Mouse (Mus musculus): ENCODE data around the gene Aldh9a1.
"Not testable (repeated sequence)": the region's sequence is repeated elsewhere in the genome, so short reads cannot be mapped to it uniquely, and the experiment has no call there.

Gene Aldh9a1

DNA sequence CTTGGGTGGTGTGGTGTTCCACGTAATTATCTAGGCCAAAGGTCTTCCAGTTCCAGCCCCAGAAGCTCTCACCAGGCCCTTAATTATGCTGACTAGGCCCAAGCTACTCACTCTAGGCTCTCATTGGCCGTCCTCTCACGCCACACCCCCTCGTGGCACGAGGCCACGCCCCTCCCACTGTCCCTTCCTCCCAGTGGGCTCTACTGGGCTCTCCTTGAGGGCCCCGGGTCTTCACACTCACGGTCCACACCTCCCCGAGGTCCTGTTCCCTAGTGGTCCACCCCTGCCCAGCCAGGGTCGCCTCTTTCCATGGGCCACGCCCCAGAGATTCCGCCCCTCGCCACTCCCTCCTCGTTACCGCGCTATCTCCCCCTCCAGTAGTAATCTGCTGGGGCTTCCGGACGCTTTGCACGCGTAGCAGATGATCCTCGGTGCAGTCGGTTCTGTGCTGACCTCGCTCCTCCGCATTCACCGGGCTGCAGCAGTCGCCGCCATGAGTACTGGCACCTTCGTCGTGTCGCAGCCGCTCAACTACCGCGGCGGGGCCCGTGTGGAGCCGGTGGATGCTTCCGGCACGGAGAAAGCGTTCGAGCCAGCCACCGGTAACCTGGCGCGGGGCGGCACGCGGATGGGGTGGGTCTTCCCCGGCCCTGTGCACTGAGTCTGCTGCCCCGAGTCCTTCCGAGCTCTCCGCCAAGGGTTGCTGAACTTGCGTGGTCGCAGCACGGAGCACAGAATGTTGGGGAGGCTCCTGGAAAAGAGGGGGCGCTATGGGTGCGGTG, at the start of gene Aldh9a1:
Aldh9a1 (plus strand) TSS at position 177 of the 782 bp plus-strand sequence.
- DNase-seq (ENCODE audit: low spot score) = peak; percentile 90

DNA sequence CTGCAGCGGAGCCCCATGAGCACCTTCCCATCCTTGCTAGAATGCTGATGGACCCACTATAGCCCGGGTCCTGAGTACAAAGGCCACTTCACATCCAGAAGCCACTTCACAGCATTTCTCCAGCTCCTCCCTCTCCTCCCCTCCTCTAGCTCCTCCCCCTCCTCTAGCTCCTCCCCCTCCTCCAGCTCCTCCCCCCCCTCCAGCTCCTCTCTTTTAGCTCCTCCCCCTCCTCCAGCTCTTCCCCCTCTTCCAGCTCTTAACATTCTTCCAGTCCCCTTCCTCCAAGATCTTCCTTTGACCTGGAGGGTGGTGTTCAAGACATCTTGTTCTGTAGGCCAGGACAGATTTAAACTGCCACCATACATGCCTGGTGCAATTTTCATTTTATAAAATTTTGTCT, 49.7 kb upstream of the Aldh9a1 start:
- DNase-seq (ENCODE audit: low spot score) = no peak

DNA sequence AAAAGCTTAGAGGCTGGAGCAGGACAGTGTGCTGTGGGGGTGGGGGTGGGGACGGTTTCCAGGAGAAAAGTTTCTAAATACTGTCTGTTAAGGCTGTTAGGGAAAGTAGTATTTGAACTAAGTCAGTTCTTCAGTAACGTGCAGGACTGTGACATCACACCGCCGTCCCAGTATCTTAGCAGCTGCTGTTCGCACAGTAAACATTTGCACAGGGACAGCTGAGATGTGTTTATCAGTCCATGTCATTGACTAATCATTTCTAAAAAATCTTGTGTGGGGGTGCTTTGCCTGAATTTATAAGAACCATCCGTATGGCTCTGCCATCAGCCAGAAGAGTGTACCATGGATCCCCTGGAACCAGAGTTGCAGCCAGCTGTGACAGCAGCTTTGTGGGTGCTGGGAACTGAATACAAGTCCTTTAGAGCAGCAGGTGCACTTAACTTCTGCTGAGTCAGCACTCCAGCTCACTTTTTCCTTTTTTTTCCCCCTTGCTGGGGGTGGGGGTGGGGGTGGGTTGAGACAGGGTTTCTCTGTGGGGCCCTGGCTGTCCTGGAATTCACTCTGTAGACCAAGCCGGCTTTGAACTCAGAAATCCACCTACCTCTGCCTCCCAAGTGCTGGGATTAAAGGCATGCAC, 44.2 kb upstream of the Aldh9a1 start:
- DNase-seq (ENCODE audit: low spot score) = no peak

DNA sequence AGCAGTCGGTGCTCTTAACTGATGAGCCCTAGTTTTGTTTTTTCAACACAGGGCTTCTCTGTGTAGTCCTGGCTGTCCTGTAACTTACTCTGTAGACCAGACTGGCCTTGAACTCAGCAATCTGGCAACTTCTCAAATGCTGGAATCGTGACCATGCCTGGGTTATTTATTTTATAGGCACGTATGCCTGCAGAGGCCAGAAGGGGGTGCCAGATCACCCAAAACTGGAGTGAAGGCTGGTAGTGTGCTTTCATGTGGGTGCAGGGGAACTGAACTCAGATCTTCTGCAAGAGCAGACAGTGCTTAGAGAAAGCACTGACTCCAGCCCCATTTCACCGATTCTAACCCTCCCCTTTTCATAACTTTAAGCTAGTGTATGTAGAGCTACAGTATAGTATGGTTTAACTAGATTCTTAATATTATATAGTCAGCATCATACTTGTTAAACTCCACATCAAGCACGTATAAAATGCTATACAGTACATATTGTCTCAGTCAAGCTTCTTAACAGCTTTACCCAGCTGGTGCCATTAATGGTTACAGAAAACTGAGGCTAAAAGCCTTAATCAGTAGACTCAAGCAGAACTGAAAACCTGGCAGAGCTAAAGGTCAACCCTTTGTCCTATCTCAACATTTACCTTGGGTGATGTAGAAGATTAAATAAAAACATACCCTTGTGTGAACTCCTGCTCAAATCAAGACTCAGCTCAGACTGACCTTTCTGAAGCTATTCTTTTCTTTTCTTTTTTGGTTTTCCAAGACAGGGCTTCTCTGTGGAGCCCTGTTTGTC, 43.1 kb upstream of the Aldh9a1 start:
- DNase-seq (ENCODE audit: low spot score) = no peak

DNA sequence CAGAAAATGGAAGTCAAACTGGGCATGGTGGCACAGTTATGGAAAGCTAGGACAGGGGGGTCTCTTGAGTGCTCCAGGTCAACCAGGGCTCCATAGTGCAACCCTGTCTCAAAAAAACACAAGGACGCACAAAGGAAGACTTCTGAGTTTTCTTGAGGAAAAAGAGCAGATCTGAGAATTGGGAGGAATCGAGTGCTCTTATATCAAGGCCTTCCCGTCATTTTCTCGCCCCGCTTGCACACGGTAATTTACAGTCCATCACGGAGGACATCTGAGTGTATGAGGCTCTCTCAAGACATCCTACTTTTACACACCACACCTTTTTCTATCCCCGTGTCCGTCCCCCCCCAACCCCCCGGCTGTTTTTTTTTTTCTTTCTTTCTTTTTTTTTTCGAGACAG, 42.1 kb upstream of the Aldh9a1 start:
- no peak for DNase-seq (ENCODE audit: low spot score)

DNA sequence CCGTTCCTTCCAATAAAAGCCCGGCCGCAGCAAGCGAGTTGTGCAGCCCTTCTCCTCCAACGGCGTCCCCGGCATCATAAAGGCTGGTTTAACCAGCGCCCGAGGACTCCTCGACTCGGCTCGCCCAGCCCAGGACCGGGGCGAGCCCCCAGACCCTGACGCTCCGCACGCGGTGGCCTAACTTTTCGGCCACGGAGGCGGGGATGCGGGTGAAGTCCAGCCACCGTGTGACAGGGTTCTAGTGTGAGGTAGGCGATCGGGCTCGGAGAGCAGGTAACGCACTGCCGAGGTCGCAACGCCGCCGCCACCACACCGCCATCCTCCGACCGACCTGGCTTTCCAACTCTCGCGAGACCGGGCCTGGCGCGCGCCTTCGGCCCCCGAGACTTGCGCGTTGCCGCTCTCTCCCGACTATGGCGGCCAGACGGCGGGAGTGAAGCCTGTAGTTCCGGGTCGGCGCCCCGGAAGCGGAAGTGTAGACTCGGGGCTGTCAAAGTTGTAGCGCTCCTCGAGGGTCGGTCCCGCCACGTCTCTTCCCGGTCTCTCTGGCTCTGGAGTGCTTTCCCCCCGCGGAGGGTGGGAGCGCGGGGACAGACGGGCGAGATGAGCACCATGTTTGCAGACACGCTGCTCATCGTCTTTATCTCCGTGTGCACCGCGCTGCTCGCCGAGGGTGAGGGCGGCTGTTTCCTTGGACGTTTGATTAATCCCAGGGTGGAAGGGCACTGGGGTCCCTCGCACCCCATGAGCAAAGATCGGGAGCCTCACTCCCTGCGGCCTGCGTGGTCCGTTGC, 41.3 kb upstream of the Aldh9a1 start, which contains the start of gene Tmco1:
Tmco1 (plus strand) TSS at position 118 of the 794 bp plus-strand sequence.
- peak; percentile 98 for DNase-seq (ENCODE audit: low spot score)

DNA sequence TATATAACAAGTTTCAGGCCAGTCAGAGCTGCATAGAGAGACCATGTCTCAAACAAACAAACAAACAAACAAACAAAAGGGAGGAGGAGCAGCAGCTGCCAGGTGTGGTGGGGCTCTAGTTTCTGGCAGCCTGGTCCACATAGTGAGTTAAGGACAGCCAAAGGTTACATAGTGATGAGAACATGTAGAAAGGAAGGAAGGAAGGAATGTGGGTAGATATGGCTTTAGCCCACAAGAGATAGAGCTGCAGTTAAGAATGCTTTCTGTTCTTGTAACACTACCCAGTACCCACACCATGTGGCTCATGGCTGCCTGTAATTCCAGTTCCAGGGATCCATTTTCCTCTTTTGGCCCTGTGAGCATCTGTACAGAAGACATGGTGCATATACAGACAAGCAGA, 37.4 kb upstream of the Aldh9a1 start:
- no peak for DNase-seq (ENCODE audit: low spot score)

DNA sequence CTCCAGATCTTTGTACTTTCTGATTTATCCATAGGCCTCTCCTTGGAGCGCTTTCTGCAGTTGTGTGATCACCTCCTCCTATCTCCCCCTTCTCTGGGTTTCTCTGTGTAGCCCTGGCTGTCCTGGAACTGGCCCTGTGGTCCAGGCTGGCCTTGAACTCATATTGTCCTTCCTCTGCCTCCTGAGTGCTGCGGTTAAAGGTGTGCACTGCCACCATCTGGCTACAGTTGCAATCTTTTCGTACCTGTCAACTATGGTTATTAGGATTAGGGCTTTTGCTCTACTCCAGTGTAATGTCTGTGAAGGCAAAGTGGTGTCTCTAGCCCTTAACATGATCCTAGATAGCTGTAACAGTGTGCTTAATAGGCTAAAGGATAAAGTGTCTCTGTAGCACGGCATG, 36.6 kb upstream of the Aldh9a1 start:
- no peak for DNase-seq (ENCODE audit: low spot score)

DNA sequence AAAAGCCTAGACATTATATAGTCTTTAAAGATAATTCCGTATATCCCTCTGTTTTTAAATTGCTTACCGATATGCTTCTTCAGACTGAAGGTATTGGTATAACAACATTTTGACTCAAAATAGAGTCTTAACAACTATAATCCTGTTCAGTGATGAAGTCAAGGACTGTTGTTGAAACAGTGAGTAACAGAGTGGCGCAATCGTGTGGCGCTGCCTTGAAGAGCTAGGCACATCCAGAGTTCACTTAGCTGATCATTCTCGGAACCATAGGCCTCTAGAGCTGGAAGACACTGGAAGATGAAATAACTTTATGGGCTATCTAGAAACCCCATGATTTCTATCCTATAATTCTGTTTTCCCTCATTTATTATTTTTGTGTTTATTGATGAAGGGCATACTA, 28.1 kb upstream of the Aldh9a1 start:
- no peak for DNase-seq (ENCODE audit: low spot score)

DNA sequence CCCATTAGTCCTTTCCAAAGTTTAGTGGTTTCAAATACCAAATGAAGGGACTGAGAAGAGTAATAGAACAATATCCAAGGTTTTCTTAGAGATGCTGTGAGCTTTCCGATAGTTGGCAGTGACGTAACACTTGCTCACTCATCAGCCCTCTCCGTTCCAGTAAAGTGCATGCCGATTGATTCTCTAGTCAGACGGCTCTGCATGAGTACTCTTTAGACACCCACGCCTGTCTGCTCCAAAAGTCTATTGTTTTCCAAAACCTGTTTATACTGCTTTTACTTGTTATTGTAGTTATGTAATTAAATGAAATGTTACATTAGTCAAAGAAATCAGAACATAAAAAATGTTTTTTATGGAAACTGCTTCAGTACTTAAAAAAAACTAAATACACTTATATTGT, 21.0 kb upstream of the Aldh9a1 start:
- no peak for DNase-seq (ENCODE audit: low spot score)

DNA sequence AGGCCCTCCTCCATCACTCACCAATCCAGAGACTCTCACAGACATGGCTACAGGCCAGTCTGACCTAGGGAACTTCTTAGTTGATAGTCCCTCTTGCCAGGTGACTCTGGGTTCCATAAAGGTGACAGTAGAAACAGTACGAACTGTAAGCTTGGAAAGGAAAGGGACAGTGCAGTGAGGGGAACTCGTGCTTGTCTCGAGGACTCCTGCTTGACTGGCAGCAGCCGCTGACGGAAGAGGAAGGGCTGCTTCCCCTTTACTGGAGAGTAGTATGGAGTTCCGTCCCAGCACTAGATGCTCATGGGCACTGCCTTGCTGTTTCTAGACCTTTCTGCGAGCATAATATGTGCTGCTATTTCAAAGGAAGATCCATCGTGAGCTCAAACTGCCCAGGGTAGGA, 18.7 kb upstream of the Aldh9a1 start:
- no peak for DNase-seq (ENCODE audit: low spot score)

DNA sequence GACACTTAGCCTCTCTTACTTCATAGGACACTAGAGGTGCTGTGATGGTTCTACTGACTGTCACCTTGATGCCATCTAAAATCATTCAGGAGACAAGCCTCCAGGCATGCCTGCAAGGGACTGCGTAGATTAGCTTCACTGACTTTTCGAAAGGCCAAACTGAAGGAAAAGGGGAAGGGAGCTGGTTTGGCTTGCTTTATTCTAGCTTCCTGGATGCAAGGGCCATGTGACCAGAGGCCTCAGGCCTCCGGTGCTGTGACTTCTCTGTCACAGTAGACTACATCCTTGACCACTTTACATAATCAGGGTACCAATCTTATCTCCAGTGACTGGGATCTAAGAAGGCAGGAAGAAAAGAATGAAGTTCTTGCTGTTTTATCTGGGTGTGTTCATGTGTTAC, 13.4 kb upstream of the Aldh9a1 start:
- DNase-seq (ENCODE audit: low spot score) = no peak

DNA sequence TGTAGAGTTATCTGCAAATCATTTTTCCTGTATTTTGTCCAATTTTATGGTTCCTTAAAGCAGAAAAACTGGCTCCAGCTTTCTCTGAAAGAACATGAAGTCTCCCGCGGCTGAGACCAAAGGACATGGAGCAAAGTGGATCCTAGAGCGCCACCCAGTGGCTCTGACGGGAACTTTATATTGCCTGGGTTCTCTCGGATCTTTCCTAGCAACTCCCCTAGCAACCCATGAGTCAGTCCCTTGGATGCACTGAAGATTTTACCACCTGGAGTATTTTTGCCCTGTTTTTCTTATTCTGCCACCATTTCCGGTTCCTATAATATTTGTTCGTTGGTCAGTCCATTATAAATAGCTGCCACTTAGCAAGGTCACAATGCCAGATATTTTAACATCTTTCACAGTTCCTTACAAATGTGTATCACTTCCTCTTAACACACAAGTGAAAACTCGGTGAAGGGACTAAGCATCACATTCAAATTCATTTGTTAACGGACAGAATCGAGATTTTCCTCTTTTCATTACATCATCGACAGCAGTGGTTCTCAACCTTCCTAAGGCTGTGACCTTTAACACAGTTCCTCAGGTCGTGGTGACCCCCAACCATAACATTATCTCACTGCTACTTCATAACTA, 12.2 kb upstream of the Aldh9a1 start:
- DNase-seq (ENCODE audit: low spot score) = peak; percentile 56

DNA sequence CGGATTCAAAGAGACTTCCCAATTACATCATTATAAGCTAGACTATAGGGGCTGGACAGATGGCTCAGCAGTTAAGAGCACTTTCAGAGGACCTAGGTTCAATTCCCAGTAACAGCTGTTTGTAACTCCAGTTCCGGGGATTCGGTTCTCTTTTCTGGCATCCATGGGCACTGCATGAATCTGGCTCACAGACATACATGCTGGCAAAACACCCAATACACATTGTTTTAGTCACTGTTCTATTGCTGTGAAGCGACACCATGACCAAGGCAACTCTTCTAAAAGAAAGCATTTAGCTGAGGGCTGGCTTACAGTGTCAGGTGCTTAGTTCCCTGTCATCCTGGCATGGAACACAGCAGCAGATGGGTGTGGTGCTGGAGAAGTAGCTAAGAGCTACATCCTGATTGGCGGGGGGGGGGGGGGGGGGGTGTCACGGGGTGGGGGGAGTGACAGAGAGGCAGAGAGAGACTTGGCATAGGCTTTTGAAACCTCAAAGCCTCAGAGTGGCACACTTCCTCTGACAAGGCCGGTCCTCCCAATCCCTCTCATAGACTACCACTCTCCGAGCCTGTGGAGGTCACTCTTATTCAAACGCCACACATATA, 10.5 kb upstream of the Aldh9a1 start:
- DNase-seq (ENCODE audit: low spot score) = no peak

DNA sequence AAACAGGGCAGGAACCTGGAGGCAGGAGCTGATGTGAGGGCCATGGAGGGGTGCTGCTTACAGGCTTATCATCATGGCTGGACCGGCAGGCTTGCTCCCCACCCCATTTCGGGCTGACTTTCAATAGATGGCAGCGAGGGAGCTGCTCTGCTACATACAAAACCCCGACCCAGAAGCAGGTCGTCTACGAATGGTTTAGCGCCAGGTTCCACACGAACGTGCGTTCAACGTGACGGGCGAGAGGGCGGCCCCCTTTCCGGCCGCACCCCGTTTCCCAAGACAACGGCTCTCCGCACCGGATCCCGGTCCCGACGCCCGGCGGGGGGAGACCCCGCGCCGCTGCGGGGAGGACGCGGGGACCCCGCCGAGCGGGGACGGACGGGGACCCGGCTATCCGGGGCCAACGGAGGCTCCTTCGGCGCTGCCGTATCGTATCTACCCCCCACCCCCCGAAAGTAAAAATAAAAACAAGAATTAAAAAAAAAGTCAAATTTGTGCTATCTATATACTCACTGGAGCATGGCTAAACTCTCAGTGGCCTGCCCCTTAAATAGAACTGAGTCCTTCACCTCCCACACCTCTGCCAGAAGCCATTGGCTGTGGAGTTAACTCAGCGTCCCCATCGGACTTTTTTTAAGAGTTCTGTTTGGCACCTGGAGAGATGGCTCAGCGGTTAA, 9.5 kb upstream of the Aldh9a1 start:
- no peak for DNase-seq (ENCODE audit: low spot score)

DNA sequence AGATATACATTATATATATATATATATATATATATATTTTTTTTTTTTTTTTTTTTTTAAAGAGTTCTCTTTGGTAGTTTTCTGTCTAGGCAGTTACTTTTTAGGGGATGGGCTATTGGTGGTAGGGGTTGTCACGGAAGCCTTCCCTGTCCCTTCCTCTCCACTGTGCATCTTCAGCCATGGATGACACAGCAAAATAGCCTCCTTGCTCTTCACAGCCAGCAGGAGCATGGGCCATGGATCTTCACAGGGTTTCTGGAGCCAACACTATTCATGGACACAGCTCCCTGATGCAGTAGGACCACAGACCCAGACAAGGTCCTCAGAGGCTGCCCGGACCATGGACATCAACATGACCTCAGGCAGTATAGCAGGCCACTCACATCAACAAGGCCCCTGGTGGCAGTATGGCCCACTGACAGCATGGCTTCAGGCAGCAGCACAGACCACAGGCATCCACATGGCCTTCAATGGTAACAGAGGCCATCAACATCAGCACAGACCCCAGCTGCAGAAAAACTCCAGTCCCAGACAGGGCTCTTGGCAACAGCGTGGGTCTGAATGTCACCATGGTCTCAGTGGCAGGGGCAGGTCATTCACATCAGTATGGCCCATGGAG, 8.8 kb upstream of the Aldh9a1 start:
- DNase-seq (ENCODE audit: low spot score) = no peak

DNA sequence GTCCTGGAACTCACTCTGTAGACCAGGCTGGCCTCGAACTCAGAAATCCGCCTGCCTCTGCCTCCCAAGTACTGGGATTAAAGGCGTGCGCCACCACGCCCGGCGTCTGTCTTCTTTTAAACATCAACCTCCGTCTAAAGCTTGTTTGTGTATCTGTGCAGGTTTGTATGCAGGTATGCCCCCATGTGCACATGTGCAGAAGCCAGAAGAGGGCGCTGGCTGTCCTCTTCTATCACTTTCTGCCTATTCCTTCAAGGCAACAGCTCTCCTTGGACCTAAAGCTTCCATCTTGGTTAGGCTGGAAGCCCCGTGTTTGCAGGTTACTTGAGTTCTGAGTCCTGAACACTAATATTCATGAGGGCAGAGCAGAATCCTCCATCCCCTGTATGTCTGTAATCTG, 7.0 kb upstream of the Aldh9a1 start:
- DNase-seq (ENCODE audit: low spot score) = no peak

DNA sequence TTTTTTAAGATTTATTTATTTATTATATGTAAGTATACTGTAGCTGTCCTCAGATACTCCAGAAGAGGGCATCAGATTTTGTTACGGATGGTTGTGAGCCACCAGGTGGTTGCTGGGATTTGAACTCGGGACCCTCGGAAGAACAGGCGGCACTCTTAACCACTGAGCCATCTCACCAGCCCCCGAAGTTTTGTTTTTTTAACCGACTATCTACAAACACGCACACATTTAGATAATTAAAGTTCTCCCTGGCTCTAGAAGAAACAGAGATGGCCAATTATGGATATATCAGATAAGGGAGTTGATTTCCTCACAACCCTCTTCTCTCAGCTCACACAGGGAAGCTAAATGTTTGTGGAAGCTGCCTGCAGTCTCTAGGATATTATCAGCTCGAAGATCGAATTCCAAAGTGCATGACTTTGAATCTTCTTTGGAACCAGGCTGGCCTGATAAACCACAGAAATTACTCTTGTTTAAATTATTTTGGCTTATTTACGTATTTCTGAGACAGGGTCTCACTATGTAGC, 3.7 kb upstream of the Aldh9a1 start:
- not testable (repeated sequence) for DNase-seq (ENCODE audit: low spot score)

DNA sequence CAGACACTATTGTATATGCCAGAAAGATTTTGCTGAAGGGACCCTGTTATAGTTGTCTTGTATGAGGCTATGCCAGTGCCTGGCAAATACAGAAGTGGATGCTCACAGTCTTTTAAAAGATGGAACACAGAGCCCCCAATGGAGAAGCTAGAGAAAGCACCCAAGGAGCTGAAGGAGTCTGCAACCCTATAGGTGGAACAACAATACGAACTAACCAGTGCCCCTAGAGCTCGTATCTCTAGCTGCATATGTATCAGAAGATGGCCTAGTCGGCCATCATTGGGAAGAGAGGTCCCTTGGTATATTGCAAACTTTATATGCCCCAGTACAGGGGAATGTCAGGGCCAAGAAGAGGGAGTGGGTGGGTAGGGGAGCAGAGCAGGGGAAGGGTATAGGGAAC, 585 bp upstream of the Aldh9a1 start:
- not testable (repeated sequence) for DNase-seq (ENCODE audit: low spot score)

All from ovary, postnatal 10 days (tissue).